Mouse (Mus musculus) urinary bladder, adult 18-20 months (tissue): ENCODE measurements around the gene Jpt2.
A peak's percentile ranks its signal among the peaks of the same experiment; 100 is the strongest.
"Not testable (repeated sequence)": the region's sequence is repeated elsewhere in the genome, so short reads cannot be mapped to it uniquely, and the experiment has no call there.

Experiments used
- DNase-seq, 2 experiments: peaks; one replicate each; pipeline ENCODE4 v3.0.0; 2022; ENCODE audit warnings: low spot score in 2 of 2, mixed read lengths in 2 of 2

Gene Jpt2

DNA sequence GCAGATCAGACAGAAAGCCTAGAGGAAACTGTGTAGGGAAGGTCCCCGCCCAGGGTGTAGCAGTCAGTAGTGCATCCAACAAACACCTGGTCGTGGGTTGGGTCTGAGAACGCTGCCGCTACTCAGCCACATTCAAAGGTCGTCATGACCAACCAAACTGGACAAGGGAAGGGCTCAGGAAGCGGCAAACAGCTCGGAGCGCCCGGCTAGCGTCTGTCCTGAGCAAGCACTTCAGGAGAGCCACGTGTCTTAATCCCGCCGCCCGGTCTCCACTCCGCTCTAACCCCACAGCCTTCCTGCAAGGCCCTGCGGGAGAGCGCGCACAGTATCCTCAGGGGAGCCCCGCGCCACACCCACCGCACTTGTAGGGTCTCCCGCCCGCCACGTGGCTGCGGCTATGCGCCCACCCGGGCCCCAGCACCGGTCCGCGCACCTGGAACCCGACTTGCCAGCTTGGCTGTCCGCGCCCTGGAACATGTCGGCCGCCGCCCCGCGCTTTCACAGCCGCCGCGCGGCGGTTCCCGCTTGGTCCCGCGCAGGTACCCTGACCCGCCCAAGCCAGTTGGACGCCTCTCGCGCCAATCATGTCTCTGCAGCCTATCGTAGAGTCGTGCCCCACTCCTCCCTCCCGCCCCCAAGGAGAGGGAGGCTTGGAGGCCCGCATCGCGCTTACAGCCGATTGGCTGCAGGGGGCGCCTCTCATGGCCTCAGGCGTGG lies at the start of gene Jpt2:
Gene Jpt2 (minus strand): TSS at position 555 of the 717 bp plus-strand sequence.
- DNase-seq: peak; percentile 95 to 98

DNA sequence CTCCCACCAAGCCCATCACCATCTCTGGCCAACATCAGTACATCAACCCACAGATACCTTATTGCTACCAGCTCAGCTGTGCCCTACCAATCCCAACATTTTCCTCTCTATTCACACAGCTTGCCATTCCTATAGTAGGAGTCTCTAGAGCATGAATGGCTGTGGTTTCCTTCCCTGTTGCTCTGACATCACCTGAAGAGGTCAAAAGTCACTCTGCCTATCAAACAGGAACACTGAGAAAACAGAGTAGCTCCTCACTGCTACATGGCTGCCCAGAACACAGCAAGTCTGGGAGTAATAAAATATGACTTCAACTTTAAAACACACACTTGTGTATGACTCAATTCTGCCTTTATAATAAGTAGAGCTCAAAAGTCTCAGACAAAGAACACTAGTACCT lies 47.0 kb upstream of the Jpt2 start:
- DNase-seq: no peak

DNA sequence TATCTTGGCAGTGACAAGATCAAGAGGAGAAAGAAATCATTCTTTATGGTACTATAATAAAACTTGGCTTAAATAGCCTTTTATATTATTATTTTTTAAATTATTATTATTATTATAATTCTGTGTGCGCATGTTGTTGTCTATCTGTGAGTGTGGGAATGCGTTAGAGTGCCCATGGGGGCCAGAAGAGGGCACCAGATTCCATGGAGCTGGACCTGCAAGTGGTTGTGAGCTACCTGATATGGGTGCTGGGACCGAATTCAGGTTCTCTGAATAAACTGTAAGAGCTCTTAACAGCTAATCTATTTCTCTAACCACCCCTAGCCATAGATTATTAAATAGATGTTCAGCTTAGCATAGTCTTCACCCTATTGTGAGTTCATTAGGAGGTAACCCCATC lies 44.6 kb upstream of the Jpt2 start:
- no peak for DNase-seq

DNA sequence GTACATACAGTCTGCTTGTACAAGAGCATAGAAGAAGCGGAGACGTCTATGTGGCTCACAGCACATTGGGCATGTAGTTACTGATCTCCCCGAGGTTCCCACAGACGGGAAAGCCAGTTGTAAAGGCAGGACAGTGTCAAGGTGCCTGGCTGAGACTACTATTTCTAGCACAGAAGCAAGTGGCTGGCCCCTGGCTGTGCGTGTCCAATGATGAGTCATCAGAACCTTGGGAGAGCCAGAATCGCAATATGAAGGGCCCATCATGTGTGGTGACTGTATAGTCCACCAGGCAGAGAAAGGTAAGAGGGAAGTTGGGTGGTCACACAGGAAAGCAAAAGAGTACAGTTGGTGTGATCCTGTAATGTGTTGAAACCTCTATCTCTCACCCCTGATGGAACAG lies 34.2 kb upstream of the Jpt2 start:
- no peak for DNase-seq

DNA sequence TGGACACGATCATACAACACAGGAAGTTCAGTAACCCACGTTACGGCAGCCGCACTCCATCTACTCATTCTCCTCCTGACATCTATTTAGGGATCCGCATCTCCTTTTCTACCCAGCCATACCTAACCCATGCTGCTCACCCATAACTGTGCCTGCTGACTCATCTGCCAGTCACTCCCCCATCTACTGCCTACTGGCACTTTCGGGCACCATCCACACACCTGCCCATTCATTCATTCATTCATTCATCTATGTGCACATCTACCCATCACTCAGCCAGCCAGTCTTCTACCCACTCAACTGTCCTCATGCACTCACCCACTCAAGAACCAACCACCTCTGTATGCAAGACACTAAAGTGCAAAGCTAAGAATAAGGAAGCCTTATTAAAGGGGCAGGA lies 26.7 kb upstream of the Jpt2 start:
- no peak for DNase-seq

DNA sequence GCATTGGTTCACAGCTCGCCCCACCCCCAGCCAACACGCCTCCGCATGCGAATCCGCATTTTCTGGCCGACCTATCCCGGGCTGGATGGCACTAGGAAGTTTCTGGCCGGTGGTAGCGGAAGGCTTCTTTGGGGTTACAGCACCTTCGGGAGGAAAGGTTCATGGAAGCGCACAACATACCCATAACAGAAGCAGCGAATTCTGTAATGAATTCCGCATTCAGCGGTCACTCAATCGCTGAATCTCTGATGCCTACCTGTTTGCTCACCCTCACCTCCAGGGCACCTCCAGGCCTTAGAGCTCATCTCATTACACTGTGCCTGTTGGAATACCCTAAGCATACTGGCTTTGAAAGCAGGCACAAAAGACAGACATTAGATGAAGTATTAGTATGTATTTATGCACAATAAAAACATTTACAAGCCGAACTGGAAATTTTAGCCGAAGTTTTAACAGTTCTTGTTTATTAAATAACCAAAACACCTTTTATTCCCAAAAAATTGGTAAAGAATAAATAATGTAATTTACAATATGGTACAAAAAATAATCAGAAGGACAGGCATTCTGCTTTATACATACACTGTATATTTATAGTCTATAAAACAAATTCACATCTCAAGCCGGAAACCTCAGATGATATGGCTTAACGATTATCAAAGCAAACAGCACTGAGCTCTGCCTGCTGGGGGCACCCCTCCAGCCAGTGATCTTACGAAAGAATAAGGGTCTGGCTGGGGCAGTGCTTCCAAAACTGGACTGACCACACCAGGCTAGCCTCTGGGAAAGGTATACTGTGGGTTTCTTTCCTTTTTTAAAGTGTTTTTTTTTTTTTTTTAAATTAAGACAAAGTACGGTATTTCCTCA lies 595 bp upstream of the Jpt2 start:
- DNase-seq: no peak

DNA sequence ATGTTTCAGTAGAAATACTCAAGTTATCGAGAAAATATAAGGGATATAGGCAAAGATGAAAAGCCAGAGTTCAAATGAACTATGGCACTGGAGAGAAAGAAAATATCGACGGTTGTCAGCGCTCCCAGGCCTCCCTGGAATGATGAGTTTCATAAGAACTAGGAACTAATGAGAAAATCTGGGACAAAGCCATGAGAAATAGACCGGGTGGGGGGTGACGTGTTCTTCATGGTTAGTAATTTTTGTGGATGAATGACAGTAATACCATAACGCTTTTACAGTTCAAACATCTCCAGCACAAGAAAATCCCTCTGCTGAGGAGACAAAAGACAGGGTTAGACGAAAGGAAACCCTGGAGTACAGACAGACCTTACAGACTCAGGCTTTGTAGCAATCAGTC lies 1.1 kb downstream of the Jpt2 start:
- no peak for DNase-seq

DNA sequence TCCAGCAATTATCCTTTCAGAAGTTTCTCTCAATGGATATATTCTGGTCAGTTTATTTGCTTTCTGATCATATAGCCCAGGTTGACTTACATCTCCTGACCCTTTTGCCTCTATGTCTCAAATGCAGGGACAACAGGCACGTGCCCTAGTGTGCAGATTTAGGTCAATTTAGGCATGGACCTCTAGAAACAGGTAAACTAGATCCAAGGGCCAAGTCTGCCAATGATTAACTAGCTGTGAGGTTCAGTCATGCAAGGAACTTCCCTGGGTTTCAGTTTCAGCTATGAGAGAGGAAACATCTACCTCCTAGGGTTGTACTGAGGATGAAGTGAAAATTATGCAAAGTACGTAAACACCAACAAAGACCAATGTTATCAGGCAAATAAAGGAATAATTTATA lies 7.2 kb downstream of the Jpt2 start:
- no peak for DNase-seq

DNA sequence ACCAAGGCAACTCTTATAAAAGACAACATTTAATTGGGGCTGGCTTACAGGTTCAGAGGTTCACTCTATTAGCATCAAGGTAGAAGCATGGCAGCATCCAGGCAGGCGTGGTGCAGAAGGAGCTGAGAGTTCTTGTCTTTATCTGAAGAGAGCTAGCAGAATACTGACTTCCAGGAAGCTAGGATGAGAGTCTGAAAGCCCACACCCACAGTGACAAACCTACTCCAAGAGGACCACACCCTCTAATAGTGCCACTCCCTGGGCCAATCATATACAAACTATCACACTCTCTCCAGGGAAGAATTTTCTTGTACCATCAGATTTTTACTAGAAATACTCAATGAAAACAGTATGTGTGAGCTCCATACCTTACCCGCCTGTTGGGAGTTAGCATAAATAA lies 9.8 kb downstream of the Jpt2 start:
- DNase-seq: no peak

DNA sequence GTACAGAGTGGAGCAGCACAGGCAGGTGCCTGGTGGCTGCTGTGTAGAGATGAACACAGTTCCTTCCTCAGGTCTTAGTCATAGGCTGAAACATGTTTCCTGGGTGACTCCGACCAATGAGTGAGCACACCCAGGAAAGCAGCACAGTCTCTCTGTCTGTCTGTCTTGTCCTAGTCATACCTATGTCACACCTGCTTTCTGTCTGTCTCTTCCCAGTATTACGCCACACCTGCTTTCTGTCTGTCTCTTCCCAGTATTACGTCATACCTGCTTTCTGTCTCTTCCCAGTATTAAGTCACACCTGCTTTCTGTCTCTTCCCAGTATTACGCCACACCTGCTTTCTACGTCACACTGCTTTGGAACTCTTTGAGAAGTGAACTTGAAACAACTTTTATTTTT lies 12.3 kb downstream of the Jpt2 start:
- DNase-seq: no peak

DNA sequence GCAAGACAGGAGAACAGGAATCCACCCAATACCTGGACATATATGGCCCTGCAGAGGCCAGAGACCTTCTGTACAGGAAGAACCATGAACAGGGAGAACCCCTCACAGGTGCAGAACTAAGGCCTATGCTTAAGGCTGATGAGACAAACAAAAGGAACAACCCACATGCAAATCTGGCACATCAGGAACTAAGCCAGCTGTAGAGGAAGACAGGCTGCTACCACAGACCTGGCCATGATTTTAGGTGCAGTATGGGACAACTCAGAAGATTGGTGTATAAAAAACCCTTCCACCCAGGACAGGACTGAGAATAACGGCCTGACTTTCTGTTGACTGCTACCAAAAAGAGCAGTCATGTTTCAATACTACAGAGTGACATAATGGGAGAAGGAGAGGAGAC lies 16.9 kb downstream of the Jpt2 start:
- not testable (repeated sequence) for DNase-seq

DNA sequence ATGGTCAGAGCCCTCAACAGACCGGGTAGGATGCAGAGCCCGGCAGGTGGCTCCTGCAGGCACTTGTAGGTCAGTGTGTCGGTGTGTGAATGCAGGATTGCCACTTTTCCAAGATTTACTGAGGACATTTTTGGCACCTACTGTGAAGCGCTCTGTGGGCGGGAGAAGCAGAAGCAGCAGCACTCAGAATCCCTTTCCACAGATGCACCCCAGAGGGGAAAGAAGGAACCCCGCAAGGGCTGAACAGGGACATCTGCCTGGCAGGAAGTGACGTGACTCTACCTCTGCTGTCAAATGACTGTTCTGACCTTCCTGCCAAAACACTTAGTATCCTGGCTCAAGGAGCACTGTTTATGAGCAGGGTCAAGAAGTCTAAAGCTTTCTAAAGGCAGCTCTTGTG lies 17.5 kb downstream of the Jpt2 start:
- no peak for DNase-seq

DNA sequence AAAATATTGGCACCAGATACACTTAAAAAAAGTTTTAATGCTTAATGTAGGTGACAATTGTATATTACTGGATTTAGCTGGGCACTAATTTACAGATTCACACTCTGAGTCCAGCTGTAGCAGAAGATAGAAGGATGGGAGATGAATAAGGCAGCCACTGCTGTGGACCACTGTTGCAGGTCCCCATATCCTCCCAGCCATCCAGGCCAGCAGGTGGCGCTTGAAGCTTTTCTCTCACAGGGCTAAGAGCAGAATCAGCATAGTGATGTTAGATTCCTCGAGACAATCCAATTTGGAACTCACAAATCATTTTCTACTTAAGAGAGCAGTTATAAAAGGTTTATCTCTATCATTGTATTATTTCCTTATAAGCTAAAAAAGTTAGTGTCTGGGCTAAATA lies 18.0 kb downstream of the Jpt2 start:
- DNase-seq: peak in 1 of 2 experiments; percentile 22

DNA sequence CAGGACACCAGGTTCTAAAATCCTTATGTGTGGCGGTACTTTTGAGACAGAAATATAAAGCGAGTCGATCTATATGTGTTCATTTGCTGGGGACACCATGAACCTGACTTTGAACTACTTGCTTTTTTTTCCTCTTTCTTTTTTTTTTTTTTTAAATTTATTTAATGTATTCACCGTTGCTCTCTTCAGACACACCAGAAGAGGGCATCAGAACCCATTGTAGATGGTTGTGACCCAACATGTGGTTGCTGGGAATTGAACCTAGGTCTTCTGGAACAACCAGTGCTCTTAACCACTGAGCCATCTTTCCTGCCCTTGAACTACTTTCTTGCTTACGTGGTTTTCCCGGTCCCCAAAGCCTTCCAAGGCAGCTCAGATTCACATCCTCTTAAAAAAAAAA lies 23.2 kb downstream of the Jpt2 start:
- no peak for DNase-seq

DNA sequence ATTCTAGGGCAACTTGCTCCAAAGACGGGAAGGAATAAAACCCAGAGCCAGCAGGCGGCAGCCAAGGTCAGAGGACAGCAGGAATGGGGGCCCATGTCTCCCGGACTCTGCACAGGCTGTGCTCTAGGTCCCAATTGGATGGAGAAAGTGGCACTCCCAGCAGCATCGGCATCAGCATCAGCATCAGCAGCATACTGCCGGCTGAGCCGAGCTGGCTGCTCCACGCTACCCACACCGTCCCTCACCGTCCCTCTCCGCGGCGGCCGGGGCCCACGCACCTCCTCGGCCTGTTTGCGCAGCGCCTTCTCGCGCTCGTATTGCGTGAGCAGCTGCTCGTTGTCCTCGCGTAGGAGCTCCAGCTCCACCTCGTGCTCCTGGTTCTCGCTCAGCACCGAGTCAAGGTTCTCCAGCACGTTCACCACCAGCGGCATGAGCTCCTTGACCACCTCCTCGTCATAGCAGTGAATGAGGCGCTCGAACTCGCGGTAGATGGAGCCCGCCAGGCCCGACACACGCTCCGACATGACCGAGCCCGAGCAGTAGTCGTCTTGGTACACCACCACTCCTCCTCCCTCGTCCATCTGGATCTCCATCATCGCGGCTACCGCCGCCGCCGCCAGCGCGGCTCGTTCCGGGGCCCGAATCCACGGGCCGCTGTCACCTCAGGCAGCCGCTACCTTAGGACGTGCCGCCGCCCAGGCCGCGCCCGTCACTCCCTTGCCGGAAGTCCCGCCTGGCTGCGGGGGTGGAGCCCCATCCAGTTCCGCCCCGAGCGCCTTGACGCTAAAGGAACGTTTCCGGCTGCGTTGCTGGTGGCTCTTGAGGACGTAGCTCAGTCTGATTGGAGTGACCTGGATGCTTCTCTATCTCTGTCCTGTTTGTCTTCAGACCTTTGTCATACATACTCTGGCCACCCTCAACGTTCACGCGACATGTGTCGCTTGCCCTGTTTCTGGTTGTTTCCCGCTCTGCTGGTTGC lies 23.9 kb downstream of the Jpt2 start, which contains the start of gene Mapk8ip3:
Gene Mapk8ip3 (minus strand): TSS at position 719 of the 979 bp plus-strand sequence.
- DNase-seq: peak; percentile 94 to 98

DNA sequence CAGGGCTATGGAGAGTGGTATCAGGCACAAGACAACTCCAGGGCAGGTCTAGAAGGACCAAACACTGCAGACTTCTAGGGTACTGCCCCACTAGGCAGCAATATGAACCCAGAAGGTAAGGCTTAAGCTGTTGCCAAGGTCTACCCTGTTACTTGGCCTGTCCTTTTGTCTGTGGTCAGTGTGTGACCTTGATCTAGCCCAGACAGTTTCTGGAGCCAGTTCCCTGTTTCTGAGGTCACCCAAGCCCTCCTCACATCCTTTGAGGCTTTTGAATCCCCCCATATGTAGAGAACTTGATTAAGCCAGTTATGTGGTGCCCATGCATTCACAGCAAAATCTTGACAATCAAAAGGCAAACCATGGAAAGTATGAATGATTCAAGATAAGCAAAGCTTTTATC lies 24.8 kb downstream of the Jpt2 start:
- DNase-seq: no peak

DNA sequence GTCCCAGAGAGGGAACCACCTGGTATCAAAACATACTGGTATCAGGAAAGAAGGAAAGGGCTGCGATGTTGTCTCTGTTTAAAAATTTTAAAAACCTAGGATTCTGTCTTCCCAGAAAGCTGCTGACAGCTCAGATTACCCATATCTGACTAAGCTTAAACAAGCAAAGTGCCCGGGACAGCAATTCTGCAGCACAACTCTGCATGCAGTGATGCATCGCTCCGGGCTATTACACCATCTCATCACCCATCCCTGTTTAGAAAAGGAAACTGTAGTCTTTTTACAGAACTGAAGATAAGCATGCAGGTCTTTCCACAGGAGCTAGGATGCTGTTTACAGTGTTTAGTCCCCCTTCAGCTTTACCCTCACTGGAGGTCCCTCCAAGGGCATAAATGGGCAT lies 25.6 kb downstream of the Jpt2 start:
- no peak for DNase-seq

DNA sequence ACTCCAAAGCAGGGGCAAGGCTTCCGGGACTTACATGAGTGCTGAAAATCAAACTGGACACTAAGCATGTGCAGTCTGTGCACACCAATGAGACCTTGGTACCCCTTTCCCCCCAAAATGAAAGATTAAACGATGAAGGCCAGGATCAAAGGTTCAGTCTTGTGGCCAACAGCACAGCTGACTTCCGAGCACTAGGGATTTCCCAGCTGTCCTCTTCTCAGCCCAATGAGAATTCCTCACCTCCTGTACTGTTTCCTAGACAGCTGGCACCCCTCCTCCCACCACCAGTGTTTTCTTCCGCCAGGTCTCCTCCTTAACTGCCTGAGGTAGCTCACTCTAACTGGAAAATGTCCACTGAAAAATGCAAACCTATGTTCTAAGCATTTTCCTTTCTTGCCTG lies 27.3 kb downstream of the Jpt2 start:
- DNase-seq: no peak

DNA sequence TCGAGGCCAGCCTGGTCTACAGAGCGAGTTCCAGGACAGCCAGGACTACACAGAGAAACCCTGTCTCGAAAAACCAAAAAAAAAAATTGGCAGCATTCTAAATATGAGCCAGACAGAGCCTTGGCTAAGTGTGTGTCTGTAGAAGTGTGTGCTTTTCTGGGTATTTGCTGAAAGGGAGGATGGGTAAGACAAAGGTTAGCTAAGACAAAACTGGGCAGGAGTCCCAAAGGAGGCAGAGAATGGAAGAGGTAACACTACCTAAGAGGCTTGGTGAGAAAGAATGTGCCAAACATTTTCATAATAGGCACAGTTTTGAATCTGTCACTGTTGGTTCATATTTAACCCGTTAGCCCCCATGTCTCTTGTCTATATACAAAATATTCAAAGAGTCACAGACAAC lies 28.1 kb downstream of the Jpt2 start:
- DNase-seq: no peak

DNA sequence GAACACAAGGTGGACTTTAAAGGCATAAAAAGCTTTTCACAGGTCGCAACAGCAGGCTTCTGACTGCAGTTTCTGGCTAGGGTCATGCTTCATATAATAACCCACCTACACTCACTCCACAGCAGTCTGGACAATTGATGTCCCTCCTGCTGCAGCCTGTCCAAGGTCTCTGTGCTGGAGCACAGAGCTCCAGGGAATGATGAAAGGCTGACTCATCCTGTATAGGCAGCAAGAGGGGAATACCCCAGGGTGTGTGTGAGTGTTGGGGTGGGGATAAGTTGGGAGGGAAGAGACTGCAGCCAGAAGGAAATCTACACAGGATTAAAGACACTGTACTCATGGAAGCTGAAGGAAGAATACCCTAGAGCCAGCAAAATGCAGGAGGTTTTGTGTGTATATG lies 31.0 kb downstream of the Jpt2 start:
- DNase-seq: no peak

DNA sequence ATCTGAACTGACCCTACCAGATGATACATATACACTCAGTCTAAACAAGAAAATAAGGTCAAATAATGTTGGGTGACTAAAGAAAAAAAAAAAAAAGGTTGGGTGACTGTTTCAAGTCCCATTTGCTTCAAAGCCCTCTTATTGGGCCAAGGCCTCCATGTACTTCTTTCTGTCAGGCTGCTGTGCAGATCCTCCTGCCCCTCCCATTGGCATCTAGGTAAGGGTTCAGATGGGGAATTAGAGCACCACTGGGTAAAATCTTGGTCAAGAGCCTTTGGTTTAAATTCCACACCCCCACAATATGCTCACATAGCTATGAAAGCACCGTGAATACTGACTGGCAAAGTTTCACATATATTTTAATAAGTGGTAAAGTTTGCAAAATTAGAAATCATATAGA lies 37.2 kb downstream of the Jpt2 start:
- no peak for DNase-seq

DNA sequence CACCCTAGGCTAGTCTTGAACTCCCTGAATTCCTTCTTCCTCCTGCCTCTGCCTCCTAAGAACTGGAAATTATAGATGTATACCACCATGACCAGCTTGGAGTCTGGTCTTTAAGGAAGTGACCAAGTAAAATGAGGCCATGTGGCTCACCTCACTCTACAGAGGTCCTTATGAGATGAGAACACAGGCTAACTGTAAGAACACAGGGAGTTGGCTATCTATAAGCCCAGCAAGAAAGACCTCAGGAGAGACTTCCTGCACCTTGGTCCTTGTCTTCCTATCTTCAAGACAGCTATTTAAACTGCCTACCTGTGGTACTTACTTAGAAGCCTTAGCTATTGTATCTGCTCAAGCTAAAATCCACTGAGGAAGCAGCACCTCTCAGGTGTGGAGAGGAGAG lies 46.5 kb downstream of the Jpt2 start:
- no peak for DNase-seq
